ENCODE assay signal across 8 mouse cellular contexts in the genomic region with DNA sequence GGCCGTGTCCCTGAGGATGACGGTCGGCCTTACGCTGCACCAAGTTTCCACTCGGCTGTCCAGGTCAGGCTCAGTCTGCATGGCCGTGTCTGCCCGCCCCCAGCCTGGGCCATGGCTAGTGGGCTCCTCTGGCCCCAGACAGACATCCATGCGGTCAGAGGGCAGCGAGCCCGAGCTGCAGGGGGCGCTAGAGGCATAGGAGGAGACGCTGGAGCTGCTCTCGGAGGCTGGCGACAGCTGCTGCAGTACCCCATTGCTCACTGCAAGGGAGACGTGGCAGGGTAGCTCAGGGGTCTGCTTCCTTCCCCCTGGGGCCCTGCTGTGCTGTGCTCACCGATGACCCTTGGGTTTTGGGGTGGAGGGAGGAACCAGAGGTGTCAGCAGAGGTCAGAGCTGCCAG. TPM values are rescaled to one million over a fixed set of nuclear protein-coding genes. Genes with fewer than 3 reads are reported as not detected.
DNase-seq lines count a peak whose midpoint lies in the region; ATAC-seq and TF ChIP-seq lines count a peak whose summit lies in the region.

No protein-coding gene starts in this region.

- 42% methylated on average over 15 of the region's 16 CpGs for WGBS in intestine, postnatal 0 days
- 39% methylated on average over 16 of the region's 16 CpGs for WGBS in intestine, embryonic 16.5 days

- H3K9me3 ChIP-seq in intestine, postnatal 0 days (ENCODE audit: control insufficient read depth): no peaks in the 10 kb centered on the region
- no peaks in the 10 kb centered on the region for H3K9me3 ChIP-seq in intestine, embryonic 16.5 days (ENCODE audit: control insufficient read depth, low read length)
- H3K9me3 ChIP-seq in CH12.LX (replicated peaks; ENCODE audit: low read length): no peaks in the 10 kb centered on the region

- no peak overlapping the region for H3K27ac ChIP-seq in intestine, postnatal 0 days (ENCODE audit: low read depth, low read length)
- no peak overlapping the region for H3K27ac ChIP-seq in intestine, embryonic 16.5 days (ENCODE audit: low read length)
- H3K27ac ChIP-seq in CH12.LX (ENCODE audit: insufficient read depth, low read depth): no peak overlapping the region

- intact Hi-C loops in heart, postnatal 36 days (cut with DNase I): loop anchor here (10.0 kb wide), 1 partner anchor 452 kb away; no protein-coding TSS in a partner anchor

- TF ChIP-seq CTCF in intestine, postnatal 0 days (IDR thresholded peaks at IDR 0.05; ENCODE audit: low read depth): peak; percentile 83
- TF ChIP-seq CTCF in CH12.LX (conservative IDR thresholded peaks at IDR 0.05 in 1 of 2, IDR thresholded peaks at IDR 0.05 in 1 of 2; ENCODE audit: low read depth in 2 of 2, low read length in 2 of 2): peak in 1 of 2 experiments; percentile 72; a peak in 2 of 4 replicates

- TF ChIP-seq EP300 in CH12.LX (IDR thresholded peaks at IDR 0.05; ENCODE audit: low read length): no peak

- DNase-seq in CH12.LX (ENCODE audit: extremely low read depth): no peak
- peak; percentile 81 to 88 for DNase-seq in adrenal gland, postnatal 36 days
- peak; percentile 54 to 71 for DNase-seq in heart, postnatal 36 days
- DNase-seq in lung, postnatal 25 days (ENCODE audit: low spot score): peak; percentile 71
- no peak for DNase-seq in frontal cortex, postnatal 25 days (ENCODE audit: low spot score in 2 of 2)
- DNase-seq in layer of hippocampus, adult 8-10 months (ENCODE audit: low spot score in 2 of 2): no peak

- peak; percentile 45 for TF ChIP-seq RAD21 in CH12.LX (IDR thresholded peaks at IDR 0.05; ENCODE audit: low read depth, low read length)

- ATAC-seq in intestine, postnatal 0 days: no peak
- no peak for ATAC-seq in intestine, embryonic 16.5 days

- H3K4me2 ChIP-seq in intestine, postnatal 0 days (replicated peaks; ENCODE audit: low read depth): no peak overlapping the region
- H3K4me2 ChIP-seq in intestine, embryonic 16.5 days (ENCODE audit: low read depth, low read length): no peak overlapping the region
- no peak overlapping the region for H3K4me2 ChIP-seq in CH12.LX (ENCODE audit: insufficient read depth, low read depth, poor library complexity, severe bottlenecking)

- H3K79me2 ChIP-seq in CH12.LX (replicated peaks; ENCODE audit: control insufficient read depth, extremely low read depth, insufficient read depth, poor library complexity, severe bottlenecking): no peaks in the 10 kb centered on the region

- in situ Hi-C loops in CH12.LX (cut with MboI; ENCODE audit: low pct_ligation_motif_present, low pct_unique_long_range_greater_than_20kb, low sequenced_read_pairs): loop anchor here (25.0 kb wide), 1 partner anchor 450 kb away; no protein-coding TSS in a partner anchor

- H3K27me3 ChIP-seq in intestine, postnatal 0 days (replicated peaks; ENCODE audit: control insufficient read depth, insufficient read depth, low read length): 0 out of 2 replicates have a peak, but pooled peaks cover 3% of the 10 kb centered on the region
- H3K27me3 ChIP-seq in intestine, embryonic 16.5 days (replicated peaks; ENCODE audit: control insufficient read depth, insufficient read depth, low read length): peaks cover 17% of the 10 kb centered on the region; the same call in 1 of the 2 replicates
- H3K27me3 ChIP-seq in CH12.LX (replicated peaks): peaks cover 42% of the 10 kb centered on the region

- dilution Hi-C loops in CH12.LX (cut with MboI; ENCODE audit: extremely low pct_ligation_motif_present, extremely low pct_unique_long_range_greater_than_20kb, low sequenced_read_pairs): no loop called here

- H3K4me3 ChIP-seq in intestine, postnatal 0 days (ENCODE audit: low read depth, low read length): no peak overlapping the region
- no peak overlapping the region for H3K4me3 ChIP-seq in intestine, embryonic 16.5 days (ENCODE audit: low read length)
- H3K4me3 ChIP-seq in CH12.LX (replicated peaks in 1 of 3; ENCODE audit: low read depth in 2 of 3, low read length in 2 of 3, poor library complexity in 1 of 3): no peak overlapping the region

- no peaks in the 10 kb centered on the region for H3K4me1 ChIP-seq in intestine, postnatal 0 days (replicated peaks; ENCODE audit: control insufficient read depth, insufficient read depth, low read length)
- peaks cover 7% of the 10 kb centered on the region; the same call in 1 of the 2 replicates for H3K4me1 ChIP-seq in intestine, embryonic 16.5 days (ENCODE audit: control insufficient read depth, insufficient read depth, low read length)
- H3K4me1 ChIP-seq in CH12.LX (ENCODE audit: control insufficient read depth in 1 of 2, insufficient read depth in 2 of 2): peaks cover 4 to 6% of the 10 kb centered on the region in 2 experiments; a peak in 2 of 4 replicates

- TF ChIP-seq POLR2A in CH12.LX (IDR thresholded peaks at IDR 0.05; ENCODE audit: low read depth, low read length): no peak

- no peak overlapping the region for H3K9ac ChIP-seq in intestine, postnatal 0 days (ENCODE audit: low read depth, low read length)
- H3K9ac ChIP-seq in intestine, embryonic 16.5 days (ENCODE audit: low read depth, low read length): no peak overlapping the region
- H3K9ac ChIP-seq in CH12.LX (ENCODE audit: insufficient read depth, low read depth): no peak overlapping the region

- H3K36me3 ChIP-seq in intestine, postnatal 0 days (ENCODE audit: control insufficient read depth, insufficient read depth): no peaks in the 10 kb centered on the region
- no peaks in the 10 kb centered on the region for H3K36me3 ChIP-seq in intestine, embryonic 16.5 days (ENCODE audit: control insufficient read depth, insufficient read depth, low read length)
- no peaks in the 10 kb centered on the region for H3K36me3 ChIP-seq in CH12.LX (replicated peaks in 1 of 2; ENCODE audit: control insufficient read depth in 1 of 2, insufficient read depth in 1 of 2, low read length in 1 of 2)

TF ChIP-seq in CH12.LX, 34 proteins besides CTCF, POLR2A, EP300 and RAD21:
- TF ChIP-seq ZMIZ1 (IDR thresholded peaks at IDR 0.05; ENCODE audit: low read depth, low read length): no peak
- peak; percentile 45 for TF ChIP-seq SMC3 (IDR thresholded peaks at IDR 0.05; ENCODE audit: low read depth, low read length)

RNA-seq across cellular contexts. Expression of a gene that starts 8.7 kb away (rescaled TPM):
- 0.22 and 0.37 TPM in 2 replicates for polyA plus RNA-seq in intestine, postnatal 0 days (2015; fragmentation: Nextera tagmentation; extraction: Ambion mirVana)
- polyA plus RNA-seq in intestine, embryonic 16.5 days (2015; fragmentation: Nextera tagmentation; extraction: Ambion mirVana): 0.43 and 0.49 TPM in 2 replicates
- total RNA-seq in CH12.LX (2012; rRNA removed) (0.04 and 0.17 TPM in 2 replicates), CH12.LX (2014; rRNA removed) (0.12 and 0.20 TPM in 2 replicates)
- polyA plus RNA-seq in CH12.LX (2012; ENCODE audit: insufficient read length, low read depth): 0.15 TPM in 1 of 2 replicates, not detected in the other
- under 1 TPM; 0.13 to 0.23 TPM for total RNA-seq in adrenal gland, postnatal 36 days (2021)
- under 1 TPM; 0.11 to 0.19 TPM for total RNA-seq in heart, postnatal 36 days (2021)
- total RNA-seq in layer of hippocampus, adult 8-10 months (2022): 1 to 10 TPM; 3.1 to 3.8 (median 3.4) TPM

RNA-seq across cellular contexts. Expression of a gene that starts 10.4 kb away (rescaled TPM):
- 15.1 and 17.5 TPM in 2 replicates for polyA plus RNA-seq in intestine, postnatal 0 days (2015; fragmentation: Nextera tagmentation; extraction: Ambion mirVana)
- polyA plus RNA-seq in intestine, embryonic 16.5 days (2015; fragmentation: Nextera tagmentation; extraction: Ambion mirVana): 16.5 and 18.2 TPM in 2 replicates
- total RNA-seq in CH12.LX (2012; rRNA removed) (2.4 and 3.6 TPM in 2 replicates), CH12.LX (2014; rRNA removed) (0.95 and 1.4 TPM in 2 replicates)
- 3.1 and 4.2 TPM in 2 replicates for polyA plus RNA-seq in CH12.LX (2012; ENCODE audit: insufficient read length, low read depth)
- 10 to 100 TPM; 63.9 to 66.5 TPM for total RNA-seq in adrenal gland, postnatal 36 days (2021)
- 10 to 100 TPM; 11.6 to 14.2 TPM for total RNA-seq in heart, postnatal 36 days (2021)
- 10 to 100 TPM; 93.2 to 96.3 (median 94.1) TPM for total RNA-seq in layer of hippocampus, adult 8-10 months (2022)

RNA-seq across cellular contexts. Expression of a gene that starts 22.7 kb away (rescaled TPM):
- polyA plus RNA-seq in intestine, postnatal 0 days (2015; fragmentation: Nextera tagmentation; extraction: Ambion mirVana): 26.0 and 26.2 TPM in 2 replicates
- polyA plus RNA-seq in intestine, embryonic 16.5 days (2015; fragmentation: Nextera tagmentation; extraction: Ambion mirVana): 33.6 and 34.7 TPM in 2 replicates
- 17.5 and 22.1 TPM in 2 replicates for total RNA-seq in CH12.LX (2012; rRNA removed)
- total RNA-seq in CH12.LX (2014; rRNA removed): 0.68 and 0.73 TPM in 2 replicates
- 2.2 and 3.1 TPM in 2 replicates for polyA plus RNA-seq in CH12.LX (2012; ENCODE audit: insufficient read length, low read depth)
- total RNA-seq in adrenal gland, postnatal 36 days (2021): 10 to 100 TPM; 90.4 to 95.6 TPM
- 10 to 100 TPM; 61.0 to 69.7 TPM for total RNA-seq in heart, postnatal 36 days (2021)
- 10 to 100 TPM; 31.0 to 38.3 (median 33.3) TPM for total RNA-seq in layer of hippocampus, adult 8-10 months (2022)

RNA-seq across cellular contexts. Expression of a gene that starts 30.6 kb away (rescaled TPM):
- polyA plus RNA-seq in intestine, postnatal 0 days (2015; fragmentation: Nextera tagmentation; extraction: Ambion mirVana): 80.1 and 83.0 TPM in 2 replicates
- 74.7 and 76.4 TPM in 2 replicates for polyA plus RNA-seq in intestine, embryonic 16.5 days (2015; fragmentation: Nextera tagmentation; extraction: Ambion mirVana)
- total RNA-seq in CH12.LX (2012; rRNA removed): 72.7 and 76.6 TPM in 2 replicates
- 63.5 and 72.7 TPM in 2 replicates for total RNA-seq in CH12.LX (2014; rRNA removed)
- polyA plus RNA-seq in CH12.LX (2012; ENCODE audit: insufficient read length, low read depth): 75.1 and 77.9 TPM in 2 replicates
- total RNA-seq in adrenal gland, postnatal 36 days (2021): 10 to 100 TPM; 49.0 to 53.6 TPM
- total RNA-seq in heart, postnatal 36 days (2021): 10 to 100 TPM; 48.6 to 52.3 TPM
- total RNA-seq in layer of hippocampus, adult 8-10 months (2022): 10 to 100 TPM; 31.8 to 45.4 (median 39.1) TPM

RNA-seq across cellular contexts. Expression of a gene that starts 31.4 kb away (rescaled TPM):
- polyA plus RNA-seq in intestine, postnatal 0 days (2015; fragmentation: Nextera tagmentation; extraction: Ambion mirVana): 7.1 and 7.4 TPM in 2 replicates
- polyA plus RNA-seq in intestine, embryonic 16.5 days (2015; fragmentation: Nextera tagmentation; extraction: Ambion mirVana): 19.8 and 21.0 TPM in 2 replicates
- total RNA-seq in CH12.LX (2012; rRNA removed) (18.9 and 21.9 TPM in 2 replicates), CH12.LX (2014; rRNA removed) (12.4 and 14.0 TPM in 2 replicates)
- 30.1 and 32.4 TPM in 2 replicates for polyA plus RNA-seq in CH12.LX (2012; ENCODE audit: insufficient read length, low read depth)
- total RNA-seq in adrenal gland, postnatal 36 days (2021): 10 to 100 TPM; 30.8 to 33.0 TPM
- total RNA-seq in heart, postnatal 36 days (2021): 10 to 100 TPM; 29.8 to 30.2 TPM
- total RNA-seq in layer of hippocampus, adult 8-10 months (2022): 10 to 100 TPM; 13.3 to 16.3 (median 14.8) TPM

Comparison
In these comparisons a context has a peak if more than half of its experiments do, and no peak if none do; other contexts are left out.
1. DNase-seq: peak in adrenal gland, postnatal 36 days (2 of 2), heart, postnatal 36 days (2 of 2) and lung, postnatal 25 days (single experiment); none in CH12.LX (single experiment), frontal cortex, postnatal 25 days (0 of 2) and layer of hippocampus, adult 8-10 months (0 of 2).
2. RNA of a gene that starts 10.4 kb away (total RNA-seq): 93.2 to 96.3 TPM in layer of hippocampus, adult 8-10 months and 63.9 to 66.5 TPM in adrenal gland, postnatal 36 days; 11.6 to 14.2 TPM in heart, postnatal 36 days and 0.95 to 3.6 TPM in CH12.LX; every median in the first group is over 4 times any median in the second.